Mouse (Mus musculus) heart, postnatal 4 days (tissue): ENCODE measurements around the gene Atg13. TPM values are rescaled to one million over a fixed set of nuclear protein-coding genes. Genes with fewer than 3 reads are reported as not detected.
A peak's percentile ranks its signal among the peaks of the same experiment; 100 is the strongest.

Experiments
- DNase-seq: peaks from one replicate; pipeline ENCODE4 v3.0.0; 2021
- total RNA-seq, 2 experiments: library from RNA; stranded (reverse); gene quantifications; 2 replicates each; pipeline ENCODE4 v1.2.3; 2021

Atg13 gene
- total RNA-seq, 2 experiments from 2014 or later = 28.4 to 31.1 TPM

GRCm38 (mm10) chr2:91649152-91649551, 61.2 kb downstream of the Atg13 start:
- no peak for DNase-seq

- DNase-seq = peak; percentile 59
Measured at GRCm38 (mm10) chr2:91646733-91647132, 63.6 kb downstream of the Atg13 start.

- no peak for DNase-seq
Measured at GRCm38 (mm10) chr2:91645811-91646210, 64.6 kb downstream of the Atg13 start.

- DNase-seq = no peak
Measured at GRCm38 (mm10) chr2:91645354-91645753, 65.0 kb downstream of the Atg13 start.

- no peak for DNase-seq
Measured at GRCm38 (mm10) chr2:91644021-91644420, 66.4 kb downstream of the Atg13 start.

- DNase-seq = no peak
Measured at GRCm38 (mm10) chr2:91642825-91643415, 67.5 kb downstream of the Atg13 start.

GRCm38 (mm10) chr2:91638931-91639330, 71.4 kb downstream of the Atg13 start:
- DNase-seq = no peak

GRCm38 (mm10) chr2:91636727-91637338, 73.5 kb downstream of the Atg13 start:
- no peak for DNase-seq

GRCm38 (mm10) chr2:91636229-91636628, 74.1 kb downstream of the Atg13 start, which contains the start of gene F2:
TSS of gene F2 (minus strand) at chr2:91636414.
- no peak for DNase-seq

- no peak for DNase-seq
Measured at GRCm38 (mm10) chr2:91635486-91635885, 74.9 kb downstream of the Atg13 start.

GRCm38 (mm10) chr2:91634841-91635240, 75.5 kb downstream of the Atg13 start:
- DNase-seq = no peak

- DNase-seq = no peak
Measured at GRCm38 (mm10) chr2:91633334-91633977, 76.9 kb downstream of the Atg13 start.

- DNase-seq = no peak
Measured at GRCm38 (mm10) chr2:91632316-91632715, 78.1 kb downstream of the Atg13 start.

- no peak for DNase-seq
Measured at GRCm38 (mm10) chr2:91631826-91632225, 78.5 kb downstream of the Atg13 start.

GRCm38 (mm10) chr2:91630384-91630783, 80.0 kb downstream of the Atg13 start:
- no peak for DNase-seq

GRCm38 (mm10) chr2:91629682-91630081, 80.7 kb downstream of the Atg13 start:
- no peak for DNase-seq

- DNase-seq = no peak
Measured at GRCm38 (mm10) chr2:91628171-91628570, 82.2 kb downstream of the Atg13 start.

GRCm38 (mm10) chr2:91627486-91627885, 82.9 kb downstream of the Atg13 start:
- no peak for DNase-seq

Other genes with a start within 250 kb of the Atg13 start
- 100 to 1,000 TPM in 1 of 2 experiments, 10 to 100 TPM in 1; 91.2 to 102 TPM for gene Ckap5, start 183.8 kb downstream of the Atg13 start, total RNA-seq
- under 1 TPM; 0.14 to 0.31 TPM for gene F2, start 74.2 kb downstream of the Atg13 start, total RNA-seq
- 10 to 100 TPM; 12.7 to 13.9 TPM for gene Zfp408, start 60.8 kb downstream of the Atg13 start, total RNA-seq
- gene Arhgap1, start 60.7 kb downstream of the Atg13 start, total RNA-seq = 10 to 100 TPM; 83.1 to 84.8 TPM
- gene Harbi1, start 276 bp upstream of the Atg13 start, total RNA-seq = 1 to 10 TPM; 4.3 to 4.5 TPM
- 10 to 100 TPM; 21.3 to 22.1 TPM for gene Ambra1, start 19.6 kb upstream of the Atg13 start, total RNA-seq
- not detected for gene Chrm4, start 216.7 kb upstream of the Atg13 start, total RNA-seq
- gene Mdk, start 221.7 kb upstream of the Atg13 start, total RNA-seq = 100 to 1,000 TPM; 102 to 110 TPM
- gene Gm9821, start 235.1 kb upstream of the Atg13 start, total RNA-seq = not detected